Mouse (Mus musculus) kidney, postnatal 10 days (tissue): ENCODE results near the gene Chrm1.

Experiments used
- DNase-seq: peaks from one replicate; pipeline ENCODE4 v3.0.0; 2021; ENCODE audit warnings: mixed read lengths

The Chrm1 gene

GRCm38 (mm10) chr19:8691871-8692539 lies 28.4 kb downstream of the Chrm1 start:
- no peak for DNase-seq

- DNase-seq: no peak
These were observed 29.2 kb downstream of the Chrm1 start for GRCm38 (mm10) chr19:8692740-8693139.

GRCm38 (mm10) chr19:8695330-8695729 lies 31.7 kb downstream of the Chrm1 start:
- DNase-seq: peak; percentile 72

- DNase-seq: no peak
These were observed 36.1 kb downstream of the Chrm1 start for GRCm38 (mm10) chr19:8699652-8700051.

GRCm38 (mm10) chr19:8702458-8702857 lies 38.9 kb downstream of the Chrm1 start:
- peak; percentile 61 for DNase-seq

GRCm38 (mm10) chr19:8703571-8703970 lies 40.0 kb downstream of the Chrm1 start:
- no peak for DNase-seq

- DNase-seq: no peak
These were observed 41.6 kb downstream of the Chrm1 start for GRCm38 (mm10) chr19:8705026-8705708.

- no peak for DNase-seq
These were observed 42.6 kb downstream of the Chrm1 start for GRCm38 (mm10) chr19:8706132-8706667.

GRCm38 (mm10) chr19:8706930-8707329 lies 43.3 kb downstream of the Chrm1 start:
- no peak for DNase-seq

- DNase-seq: no peak
These were observed 45.4 kb downstream of the Chrm1 start for GRCm38 (mm10) chr19:8708954-8709353.

GRCm38 (mm10) chr19:8710057-8710456 lies 46.5 kb downstream of the Chrm1 start:
- DNase-seq: no peak

GRCm38 (mm10) chr19:8711506-8711905 lies 47.9 kb downstream of the Chrm1 start:
- peak; percentile 34 for DNase-seq

- DNase-seq: no peak
These were observed 48.6 kb downstream of the Chrm1 start for GRCm38 (mm10) chr19:8711949-8712869.

- peak; percentile 90 for DNase-seq
These were observed 49.3 kb downstream of the Chrm1 start for GRCm38 (mm10) chr19:8712870-8713305.

- peak; percentile 96 for DNase-seq
These were observed 49.9 kb downstream of the Chrm1 start for GRCm38 (mm10) chr19:8713306-8713996.

GRCm38 (mm10) chr19:8713997-8714652 lies 50.5 kb downstream of the Chrm1 start:
- DNase-seq: no peak

GRCm38 (mm10) chr19:8714653-8715481 lies 51.3 kb downstream of the Chrm1 start:
- peak; percentile 25 for DNase-seq

GRCm38 (mm10) chr19:8715868-8716766 lies 52.5 kb downstream of the Chrm1 start:
- no peak for DNase-seq

- no peak for DNase-seq
These were observed 53.3 kb downstream of the Chrm1 start for GRCm38 (mm10) chr19:8716767-8717475.
